Mouse (Mus musculus): ENCODE measurements around the gene Polr2l. TPM values are rescaled to one million over a fixed set of nuclear protein-coding genes. Genes with fewer than 3 reads are reported as not detected.

Gene Polr2l
- polyA plus RNA-seq, 1 experiment from 2014 or later = 63.4 TPM

DNA sequence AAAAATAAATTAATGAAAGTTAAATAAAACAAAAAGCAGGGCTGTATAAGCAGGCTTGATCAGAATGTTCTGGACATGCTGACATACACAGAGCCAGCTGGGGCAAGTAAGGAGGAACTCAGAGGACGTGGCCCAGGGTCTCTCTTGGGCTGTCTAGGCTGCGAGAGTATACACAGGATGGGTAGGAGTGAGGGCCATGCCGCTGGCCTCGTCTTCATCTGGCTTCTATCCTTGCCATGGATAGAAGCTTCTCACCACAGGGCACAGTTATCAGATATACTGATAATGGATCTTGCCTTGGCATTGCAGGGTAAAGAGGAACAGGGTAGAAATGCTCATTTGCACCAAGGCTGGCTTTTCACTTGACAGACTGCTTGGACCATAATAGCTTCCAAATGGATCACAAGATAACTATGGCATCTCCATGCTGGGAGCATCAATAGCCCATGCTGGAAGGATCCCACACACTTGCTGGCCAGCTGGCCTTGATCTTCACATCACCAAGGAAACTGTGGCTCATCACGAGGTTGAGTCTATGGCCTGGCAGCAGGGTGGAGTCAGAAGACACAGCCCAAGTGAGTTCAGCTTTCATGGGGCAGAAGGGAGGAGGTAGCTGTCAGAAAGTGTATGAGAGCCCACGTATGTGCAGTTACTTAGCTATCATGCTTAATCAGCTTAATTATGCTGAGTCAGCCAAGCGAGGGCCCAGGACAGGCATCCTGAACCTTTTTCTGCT is 27.1 kb upstream of the Polr2l start:
- Histone ChIP-seq H3K36me3 (peaks cover 52% of the 10 kb centered on the region), H3K4me3 (no peak overlapping the region), H3K27ac (no peak overlapping the region), H3K9me3 (no peaks in the 10 kb centered on the region), H3K27me3 (no peaks in the 10 kb centered on the region), H3K4me1 (no peaks in the 10 kb centered on the region), H3K9ac (no peak overlapping the region), H3K4me2 (replicated peaks) (no peak overlapping the region)
- no peak for ATAC-seq (ENCODE audit: low FRiP score, low read depth)
- WGBS = 89% methylated on average over 7 of the region's 7 CpGs

DNA sequence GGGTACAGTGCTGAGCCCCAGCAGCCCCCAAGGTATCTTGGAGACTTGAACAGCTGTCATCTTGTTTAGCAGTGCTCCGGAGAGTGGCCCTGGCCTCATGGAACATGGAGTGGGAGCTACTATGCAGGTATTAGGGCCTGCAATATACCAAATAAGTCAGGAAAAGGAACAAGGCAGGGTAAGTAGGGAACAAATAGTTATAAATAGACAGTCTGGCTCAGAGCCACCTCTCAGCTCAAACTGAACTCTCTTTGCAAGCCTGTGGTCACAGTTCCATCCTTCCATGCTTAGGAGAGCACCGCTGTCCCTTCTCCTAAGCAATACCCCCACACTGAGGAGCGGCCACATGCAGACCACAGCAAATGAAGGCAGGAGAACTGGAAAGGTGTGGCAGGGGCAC is 22.7 kb upstream of the Polr2l start:
- Histone ChIP-seq H3K27me3 (no peaks in the 10 kb centered on the region), H3K27ac (no peak overlapping the region), H3K36me3 (peaks cover 76% of the 10 kb centered on the region), H3K9ac (no peak overlapping the region), H3K9me3 (no peaks in the 10 kb centered on the region), H3K4me2 (replicated peaks) (no peak overlapping the region), H3K4me1 (no peaks in the 10 kb centered on the region), H3K4me3 (no peak overlapping the region)
- no peak for ATAC-seq (ENCODE audit: low FRiP score, low read depth)
- WGBS = 90% methylated on average over 3 of the region's 3 CpGs

DNA sequence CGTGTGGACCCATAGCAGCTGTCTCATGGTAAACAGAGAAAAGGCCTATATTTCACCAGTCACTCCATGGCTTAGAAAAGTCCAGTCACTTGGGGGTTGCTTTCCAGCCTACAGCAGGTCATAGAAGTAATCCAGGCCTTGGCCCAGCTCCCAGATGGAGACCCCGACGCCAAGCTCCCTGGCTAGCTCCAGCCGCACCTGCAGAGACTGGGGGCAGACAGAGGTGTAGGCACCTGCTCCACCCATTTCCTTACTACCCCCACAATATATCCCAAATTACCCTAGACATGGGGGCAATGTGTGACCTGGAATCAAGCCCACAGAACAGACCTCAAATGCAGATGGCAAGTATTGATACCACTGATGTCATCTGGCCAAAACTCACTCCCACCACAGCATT is 21.0 kb upstream of the Polr2l start:
- Histone ChIP-seq H3K4me3 (no peak overlapping the region), H3K9ac (no peak overlapping the region), H3K4me1 (no peaks in the 10 kb centered on the region), H3K9me3 (no peaks in the 10 kb centered on the region), H3K27ac (no peak overlapping the region), H3K27me3 (no peaks in the 10 kb centered on the region), H3K36me3 (peaks cover 75% of the 10 kb centered on the region), H3K4me2 (replicated peaks) (no peak overlapping the region)
- 87% methylated on average over 4 of the region's 4 CpGs for WGBS
- no peak for ATAC-seq (ENCODE audit: low FRiP score, low read depth)

DNA sequence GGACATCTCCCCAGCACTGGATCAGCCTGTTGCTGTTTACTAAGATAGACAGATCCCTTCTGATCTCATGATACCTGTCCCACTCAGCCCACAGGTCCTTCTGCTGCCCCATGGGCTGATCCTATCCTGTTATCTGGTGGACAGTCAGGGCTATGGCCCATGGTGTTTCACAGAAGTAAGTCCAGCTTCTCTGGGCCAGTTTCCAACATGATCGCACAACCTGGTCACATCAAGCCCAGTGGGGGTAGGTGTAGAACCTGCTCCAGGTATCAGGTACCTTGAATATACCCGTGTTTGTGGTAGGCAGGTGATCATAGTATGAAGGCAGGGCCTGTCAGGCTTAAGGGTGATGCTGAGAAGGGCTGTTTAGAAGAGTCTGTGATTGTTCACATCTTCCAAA is 20.4 kb upstream of the Polr2l start:
- H3K27ac ChIP-seq = no peak overlapping the region
- no peaks in the 10 kb centered on the region for H3K9me3 ChIP-seq
- H3K4me3 ChIP-seq = no peak overlapping the region
- no peaks in the 10 kb centered on the region for H3K4me1 ChIP-seq
- ATAC-seq (ENCODE audit: low FRiP score, low read depth) = no peak
- H3K27me3 ChIP-seq = no peaks in the 10 kb centered on the region
- 80% methylated on average over 2 of the region's 2 CpGs for WGBS
- H3K36me3 ChIP-seq = peaks cover 79% of the 10 kb centered on the region
- H3K4me2 ChIP-seq (replicated peaks) = no peak overlapping the region
- H3K9ac ChIP-seq = no peak overlapping the region

DNA sequence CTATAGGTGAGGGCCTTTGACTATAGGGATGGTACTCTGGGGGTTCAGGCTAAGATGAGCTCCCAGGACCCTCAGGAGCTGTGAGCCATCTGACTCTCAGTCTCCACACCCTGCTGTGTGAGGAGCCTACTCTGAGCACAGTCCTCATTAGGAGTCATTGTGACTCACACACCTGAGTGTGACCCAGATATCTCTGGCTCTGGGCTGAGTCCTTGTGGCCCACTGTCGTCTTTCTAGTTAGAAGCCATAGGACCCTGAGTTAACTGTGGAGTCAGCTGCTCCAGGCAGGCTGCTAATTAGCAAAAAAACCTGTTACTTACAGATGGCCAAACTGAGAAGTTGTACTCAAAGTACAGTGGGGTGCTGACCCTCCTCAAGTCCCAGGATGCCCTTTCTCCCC is 18.8 kb upstream of the Polr2l start:
- ATAC-seq (ENCODE audit: low FRiP score, low read depth) = no peak
- no peak overlapping the region for H3K4me2 ChIP-seq (replicated peaks)
- H3K4me1 ChIP-seq = no peaks in the 10 kb centered on the region
- WGBS = 79% methylated on average over 1 of the region's 1 CpGs
- H3K9me3 ChIP-seq = no peaks in the 10 kb centered on the region
- peaks cover 63% of the 10 kb centered on the region for H3K36me3 ChIP-seq
- H3K9ac ChIP-seq = no peak overlapping the region
- H3K27ac ChIP-seq = no peak overlapping the region
- no peak overlapping the region for H3K4me3 ChIP-seq
- no peaks in the 10 kb centered on the region for H3K27me3 ChIP-seq

DNA sequence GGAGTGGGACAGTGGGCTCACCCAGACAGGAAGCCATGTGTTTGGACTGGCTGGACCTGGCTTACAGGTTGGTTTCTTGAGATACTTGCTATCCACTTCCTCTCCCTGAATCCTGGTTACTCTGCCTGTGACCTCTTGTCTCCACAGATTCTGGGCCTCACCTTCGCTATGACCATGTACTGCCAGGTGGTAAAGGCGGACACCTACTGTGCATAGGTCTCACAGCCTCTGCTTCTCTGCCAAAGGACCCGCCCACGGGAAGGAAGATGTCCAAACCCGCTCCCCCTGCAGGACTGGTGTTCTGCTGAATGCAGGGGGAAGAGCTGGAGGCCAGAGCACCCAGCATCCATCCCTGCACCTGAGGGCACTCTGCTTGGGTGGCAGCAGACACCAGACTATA is 17.8 kb upstream of the Polr2l start:
- Histone ChIP-seq H3K27ac (no peak overlapping the region), H3K4me3 (no peak overlapping the region), H3K27me3 (no peaks in the 10 kb centered on the region), H3K4me1 (no peaks in the 10 kb centered on the region), H3K36me3 (peaks cover 55% of the 10 kb centered on the region), H3K9me3 (no peaks in the 10 kb centered on the region), H3K9ac (no peak overlapping the region), H3K4me2 (replicated peaks) (no peak overlapping the region)
- WGBS = 83% methylated on average over 5 of the region's 5 CpGs
- no peak for ATAC-seq (ENCODE audit: low FRiP score, low read depth)

DNA sequence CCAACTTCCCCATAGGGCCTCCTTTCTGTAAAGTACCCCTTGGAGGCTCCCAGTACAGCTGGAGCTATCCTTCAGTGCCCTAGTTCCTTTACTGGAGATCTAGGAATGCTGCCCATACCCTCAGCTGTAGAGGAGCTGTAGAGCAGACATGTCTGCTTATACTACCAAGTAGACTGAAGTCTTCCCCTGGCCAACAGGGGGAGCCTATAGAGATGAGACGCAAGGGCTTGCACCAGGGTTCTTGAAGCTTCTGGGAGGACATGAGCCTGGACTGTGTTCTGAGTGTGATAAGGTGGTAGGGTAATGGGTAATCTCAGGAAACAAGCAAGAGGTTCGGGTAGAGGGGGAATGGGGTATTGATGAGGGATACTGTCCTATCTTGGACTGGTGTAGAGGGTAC is 16.2 kb upstream of the Polr2l start:
- Histone ChIP-seq H3K27ac (no peak overlapping the region), H3K4me2 (replicated peaks) (no peak overlapping the region), H3K9me3 (no peaks in the 10 kb centered on the region), H3K9ac (no peak overlapping the region), H3K36me3 (peaks cover 52% of the 10 kb centered on the region), H3K27me3 (no peaks in the 10 kb centered on the region), H3K4me1 (no peaks in the 10 kb centered on the region), H3K4me3 (no peak overlapping the region)
- no peak for ATAC-seq (ENCODE audit: low FRiP score, low read depth)
- 79% methylated on average over 2 of the region's 2 CpGs for WGBS

DNA sequence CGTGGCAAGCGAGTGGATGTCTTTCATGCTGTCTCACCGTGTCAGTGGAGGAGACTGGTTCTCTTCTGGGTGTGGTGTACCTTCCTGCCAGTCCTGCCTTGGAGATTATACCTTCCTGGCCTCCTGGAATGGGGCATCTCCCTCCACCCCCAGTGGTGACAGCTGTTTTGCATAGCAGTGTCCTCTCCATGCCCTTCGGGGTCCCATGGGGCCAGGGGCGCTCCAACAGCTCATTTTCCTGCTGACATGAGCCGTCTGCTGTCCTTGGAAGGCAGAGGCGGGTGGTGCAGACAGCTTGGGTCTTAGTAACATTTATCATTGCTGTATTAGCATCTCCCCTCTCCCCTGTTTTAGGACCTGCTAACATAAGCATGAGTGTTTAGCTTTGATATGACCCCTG is 12.2 kb upstream of the Polr2l start:
- WGBS = 77% methylated on average over 7 of the region's 7 CpGs
- Histone ChIP-seq H3K9me3 (no peaks in the 10 kb centered on the region), H3K4me1 (peaks cover 7% of the 10 kb centered on the region), H3K4me2 (replicated peaks) (no peak overlapping the region), H3K9ac (no peak overlapping the region), H3K27ac (no peak overlapping the region), H3K36me3 (peaks cover 16% of the 10 kb centered on the region), H3K4me3 (no peak overlapping the region), H3K27me3 (peaks cover 23% of the 10 kb centered on the region)
- no peak for ATAC-seq (ENCODE audit: low FRiP score, low read depth)

DNA sequence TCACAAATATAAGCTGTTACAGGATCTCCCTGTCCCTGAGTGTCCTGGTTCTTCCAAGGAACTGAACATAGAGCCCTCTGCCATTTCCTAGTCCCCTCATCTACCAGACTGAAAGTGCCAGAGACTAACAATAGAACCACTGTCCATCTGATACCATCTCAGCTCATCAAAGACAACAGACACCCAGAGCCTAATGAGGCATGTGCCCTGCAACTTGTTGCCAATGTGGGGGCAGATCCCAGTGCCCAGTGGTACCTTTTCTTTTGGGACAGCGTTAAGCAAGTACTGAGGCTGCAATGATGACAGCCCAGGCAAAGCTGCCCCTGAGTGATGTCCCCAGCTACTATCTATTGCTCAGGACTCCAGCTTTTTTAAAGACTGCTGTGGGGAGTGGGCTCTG is 11.3 kb upstream of the Polr2l start:
- H3K27me3 ChIP-seq = peaks cover 32% of the 10 kb centered on the region
- H3K4me1 ChIP-seq = peaks cover 16% of the 10 kb centered on the region
- no peak overlapping the region for H3K4me3 ChIP-seq
- no peak for ATAC-seq (ENCODE audit: low FRiP score, low read depth)
- WGBS = 94% methylated on average over 1 of the region's 1 CpGs
- no peak overlapping the region for H3K4me2 ChIP-seq (replicated peaks)
- H3K9ac ChIP-seq = no peak overlapping the region
- peaks cover 9% of the 10 kb centered on the region for H3K36me3 ChIP-seq
- H3K9me3 ChIP-seq = no peaks in the 10 kb centered on the region
- H3K27ac ChIP-seq = no peak overlapping the region

DNA sequence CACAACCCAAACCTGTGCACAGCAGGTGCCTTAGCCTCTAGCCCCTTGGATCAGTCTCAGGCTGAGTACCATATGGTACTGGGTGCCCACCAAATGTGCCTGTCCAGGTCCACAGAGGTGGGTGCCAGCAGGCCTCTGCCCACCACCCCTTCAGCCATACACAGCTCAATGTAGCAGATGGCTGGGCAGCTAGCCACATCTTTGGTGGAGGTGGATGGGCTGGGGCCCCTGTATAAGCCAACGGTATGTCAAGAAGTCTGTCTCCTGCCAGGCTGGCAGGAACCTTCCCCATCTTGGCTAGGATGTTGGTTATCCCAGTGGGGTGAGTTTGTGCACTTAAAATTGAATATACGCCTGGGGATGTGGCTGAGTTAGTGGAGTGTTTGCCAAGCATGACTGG is 10.7 kb upstream of the Polr2l start:
- no peak for ATAC-seq (ENCODE audit: low FRiP score, low read depth)
- no peak overlapping the region for H3K4me3 ChIP-seq
- H3K9me3 ChIP-seq = no peaks in the 10 kb centered on the region
- WGBS = 75% methylated on average over 2 of the region's 2 CpGs
- H3K4me1 ChIP-seq = peaks cover 21% of the 10 kb centered on the region
- H3K27ac ChIP-seq = no peak overlapping the region
- H3K9ac ChIP-seq = no peak overlapping the region
- peaks cover 37% of the 10 kb centered on the region for H3K27me3 ChIP-seq
- no peak overlapping the region for H3K4me2 ChIP-seq (replicated peaks)
- H3K36me3 ChIP-seq = peaks cover 2% of the 10 kb centered on the region; the same call in 1 of the 2 replicates

DNA sequence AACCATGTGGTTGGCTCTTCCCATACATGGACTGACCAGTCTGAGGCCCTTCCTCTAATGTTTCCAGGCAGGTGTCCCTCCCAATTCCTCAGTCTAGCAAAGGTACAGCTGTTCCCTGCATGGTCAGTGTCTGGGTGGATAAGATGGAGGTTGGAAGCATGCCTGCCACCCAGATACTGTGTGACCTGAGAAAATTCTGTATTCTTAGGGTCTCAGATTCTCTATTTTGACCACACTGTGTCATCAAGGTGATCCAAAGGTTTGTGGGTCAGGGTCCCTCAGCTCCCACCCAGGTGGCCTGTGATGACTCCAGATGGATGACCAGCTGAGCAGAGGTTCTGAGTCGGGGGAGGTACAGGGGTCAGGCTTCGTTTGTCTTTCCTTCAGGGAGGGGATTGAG is 10.3 kb upstream of the Polr2l start:
- Histone ChIP-seq H3K9ac (no peak overlapping the region), H3K9me3 (no peaks in the 10 kb centered on the region), H3K36me3 (no peaks in the 10 kb centered on the region), H3K27me3 (peaks cover 40% of the 10 kb centered on the region), H3K4me2 (replicated peaks) (no peak overlapping the region), H3K27ac (no peak overlapping the region), H3K4me1 (peaks cover 21% of the 10 kb centered on the region), H3K4me3 (no peak overlapping the region)
- WGBS = 65% methylated on average over 2 of the region's 2 CpGs
- ATAC-seq (ENCODE audit: low FRiP score, low read depth) = no peak

DNA sequence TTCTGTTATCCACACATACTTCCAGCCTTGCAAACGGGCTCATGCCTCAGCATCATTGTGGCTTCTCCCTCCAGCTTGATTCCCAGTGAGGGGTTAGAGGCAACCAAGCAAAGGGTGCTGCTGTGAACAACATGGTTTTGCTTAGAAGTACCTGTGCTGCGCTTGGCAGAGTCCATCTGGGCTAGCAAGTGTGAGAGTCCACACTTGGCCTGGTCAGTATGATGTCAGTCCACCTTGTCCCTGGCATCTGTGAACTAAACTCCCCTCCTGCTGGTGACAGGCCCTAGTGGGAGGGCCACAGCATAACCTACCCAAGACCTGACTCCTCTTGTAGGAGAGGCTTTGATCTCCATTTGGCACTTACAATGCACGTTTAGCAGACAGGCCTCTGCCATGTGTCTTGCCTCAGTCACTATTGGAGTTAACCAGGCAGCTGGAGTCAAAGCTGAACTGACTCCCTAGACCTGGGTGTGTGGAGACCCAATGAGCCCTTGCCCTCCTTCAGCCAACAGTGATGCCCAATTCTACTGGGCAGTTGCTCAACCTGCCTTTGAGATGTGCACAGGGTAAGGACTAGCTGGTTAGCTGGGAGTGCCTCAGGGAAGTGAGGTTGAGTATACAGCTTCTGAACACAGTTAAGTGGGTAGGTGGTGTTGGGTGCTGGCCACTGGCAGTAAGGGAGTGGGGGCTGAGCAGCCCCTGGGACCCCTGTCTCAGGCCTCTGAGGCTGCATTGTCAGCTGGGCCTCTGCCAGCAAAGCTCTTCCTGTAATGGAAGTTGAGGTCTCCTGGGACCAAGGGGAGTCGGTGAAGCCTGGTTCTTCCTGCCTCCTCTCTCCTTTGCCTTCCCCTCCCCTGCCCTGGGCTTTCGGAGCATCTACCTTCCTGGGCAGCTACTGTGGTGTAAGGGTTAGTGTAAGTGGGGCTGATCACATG is 9.5 kb upstream of the Polr2l start:
- WGBS = 64% methylated on average over 5 of the region's 5 CpGs

More for the DNA sequence above, 9.5 kb upstream of the Polr2l start:
- peaks cover 40% of the 10 kb centered on the region for H3K27me3 ChIP-seq
- H3K4me2 ChIP-seq (replicated peaks) = no peak overlapping the region
- no peak overlapping the region for H3K27ac ChIP-seq
- no peak overlapping the region for H3K4me3 ChIP-seq
- no peak overlapping the region for H3K9ac ChIP-seq
- ATAC-seq (ENCODE audit: low FRiP score, low read depth) = no peak
- H3K36me3 ChIP-seq = no peaks in the 10 kb centered on the region
- no peaks in the 10 kb centered on the region for H3K9me3 ChIP-seq
- H3K4me1 ChIP-seq = peaks cover 21% of the 10 kb centered on the region
